Mouse (Mus musculus) right cerebral cortex, postnatal 14 days (tissue): ENCODE data around the gene Magi1.
A peak's percentile ranks its signal among the peaks of the same experiment; 100 is the strongest.

Source experiments
- DNase-seq: peaks from one replicate; pipeline ENCODE4 v3.0.0; 2022

Gene Magi1

DNA sequence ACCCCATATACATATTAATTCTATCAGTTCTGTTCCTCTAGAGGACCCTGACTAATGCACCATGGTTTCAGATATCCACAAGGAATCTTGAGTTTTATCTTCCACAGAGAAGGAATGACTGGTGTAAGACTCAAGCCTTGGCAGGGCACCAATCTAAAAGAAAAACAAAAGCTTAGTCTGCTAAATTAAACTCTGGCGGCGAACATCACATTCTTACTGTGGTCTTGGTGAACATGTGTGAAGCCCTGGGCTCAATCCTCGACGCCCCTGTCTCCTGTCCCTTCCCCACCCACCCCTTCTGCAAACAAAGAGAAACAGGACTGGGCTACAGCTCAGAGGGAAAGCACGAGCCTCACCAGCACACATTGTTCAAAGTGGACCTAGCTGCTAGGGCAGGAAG is 182.5 kb downstream of the Magi1 start:
- no peak for DNase-seq

DNA sequence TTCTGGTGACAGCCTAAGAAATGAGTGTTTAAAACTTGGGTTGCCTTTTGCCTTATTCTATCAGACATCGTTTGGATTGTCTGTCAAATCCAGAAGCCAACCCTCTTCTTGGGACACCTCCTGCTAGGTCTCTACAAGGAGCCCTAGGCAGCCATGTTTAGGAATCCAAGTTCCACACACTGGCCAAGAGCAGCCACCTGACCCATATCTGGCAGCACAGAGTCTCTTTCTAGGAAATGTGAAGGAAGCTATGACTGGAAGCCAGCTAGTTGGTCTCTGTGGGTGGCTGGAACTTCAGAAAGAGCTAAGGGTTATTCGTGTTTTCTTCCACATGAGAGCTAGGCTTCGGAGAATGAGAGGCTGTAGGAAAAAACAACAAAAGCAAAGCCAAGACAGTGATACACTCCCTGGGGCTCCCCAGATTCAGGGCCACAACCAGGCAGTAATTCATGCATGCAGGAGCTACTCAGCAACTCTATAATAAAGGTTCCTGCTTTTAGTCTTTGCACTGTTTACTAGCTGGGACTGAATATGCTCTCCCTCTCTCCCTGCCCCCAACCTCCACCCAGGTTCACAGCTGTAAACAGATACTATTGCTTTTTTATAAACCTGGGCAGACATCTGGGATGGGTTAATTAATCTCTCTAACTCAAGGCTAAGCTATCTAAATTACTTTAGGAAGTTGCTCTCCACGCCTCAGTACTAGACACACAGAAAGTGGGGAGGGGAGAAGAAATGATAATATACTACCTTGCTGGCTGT is 188.6 kb downstream of the Magi1 start:
- no peak for DNase-seq

- DNase-seq: no peak
Measured at GRCm38 (mm10) chr6:94092969-94093597, 190.6 kb downstream of the Magi1 start.

- DNase-seq: no peak
Measured at GRCm38 (mm10) chr6:94092500-94092899, 191.2 kb downstream of the Magi1 start.

- DNase-seq: no peak
Measured at GRCm38 (mm10) chr6:94086855-94087254, 196.9 kb downstream of the Magi1 start.

DNA sequence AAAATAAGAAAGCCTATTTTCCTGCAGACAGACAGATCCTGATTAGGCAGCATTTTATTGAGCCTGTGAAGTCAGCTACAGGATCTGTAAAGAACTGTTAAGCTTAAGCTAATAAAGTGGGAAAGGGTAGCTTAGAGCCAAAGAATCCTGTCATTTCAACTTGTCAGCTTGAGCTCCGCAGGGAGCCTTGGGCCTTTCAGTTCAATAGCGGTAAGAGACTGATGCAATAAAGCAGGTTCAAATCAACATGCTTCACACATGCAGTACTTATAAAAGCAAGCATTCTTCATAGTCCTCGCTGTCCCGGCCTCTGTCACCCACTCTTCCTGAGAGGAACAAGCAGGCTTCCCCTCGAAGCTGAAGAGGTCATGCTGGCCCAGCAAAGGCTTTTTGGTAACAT is 199.0 kb downstream of the Magi1 start:
- DNase-seq: no peak

DNA sequence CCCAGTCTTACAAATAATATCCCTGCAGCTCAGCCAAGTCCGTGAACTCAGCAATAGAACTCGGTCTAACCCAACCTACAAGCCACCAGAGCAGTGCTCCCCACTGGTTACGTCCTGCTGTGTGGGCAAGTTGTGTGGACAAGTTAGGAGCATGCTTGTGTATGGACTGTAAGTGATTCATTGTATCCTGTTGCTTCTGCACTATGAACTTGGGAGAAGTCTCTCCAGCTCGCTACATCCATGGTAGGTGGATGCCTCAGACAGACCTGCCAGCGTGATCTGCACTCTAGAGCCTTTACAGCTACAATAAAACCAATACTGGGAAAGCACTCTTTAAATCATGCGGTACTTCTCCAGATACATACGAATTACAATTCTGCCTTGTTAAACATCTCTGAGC is 200.3 kb downstream of the Magi1 start:
- DNase-seq: no peak

DNA sequence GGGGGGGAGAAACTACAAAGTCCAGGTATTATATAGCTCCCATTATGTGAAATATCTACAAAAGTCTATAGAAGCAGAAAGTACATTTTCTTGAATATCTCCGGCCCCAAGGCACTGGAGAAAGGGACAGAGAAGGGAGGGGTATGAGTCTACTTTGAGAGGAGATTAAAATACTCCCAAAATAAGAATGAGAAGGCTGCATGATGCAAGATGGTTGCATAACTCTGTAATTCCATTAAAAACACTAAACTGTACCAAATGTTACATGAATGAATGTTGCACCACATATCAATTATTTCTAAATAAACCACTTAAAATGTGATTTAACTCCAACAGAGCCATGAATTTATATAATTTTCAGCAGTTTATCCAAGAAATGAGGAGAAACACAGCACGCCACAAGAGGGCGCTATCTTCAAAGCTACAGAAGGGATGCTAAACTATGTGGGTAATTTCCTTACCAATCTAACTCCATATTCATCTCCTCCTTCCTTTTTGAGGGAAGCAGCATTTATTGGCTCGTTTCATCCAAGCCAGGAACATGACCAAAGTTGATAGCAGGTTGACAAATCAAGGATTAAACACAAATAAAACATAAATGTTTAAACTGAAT is 202.7 kb downstream of the Magi1 start:
- DNase-seq: peak; percentile 78

GRCm38 (mm10) chr6:94078934-94079333 is 204.8 kb downstream of the Magi1 start:
- DNase-seq: no peak

- no peak for DNase-seq
Measured at GRCm38 (mm10) chr6:94077013-94077412, 206.7 kb downstream of the Magi1 start.

DNA sequence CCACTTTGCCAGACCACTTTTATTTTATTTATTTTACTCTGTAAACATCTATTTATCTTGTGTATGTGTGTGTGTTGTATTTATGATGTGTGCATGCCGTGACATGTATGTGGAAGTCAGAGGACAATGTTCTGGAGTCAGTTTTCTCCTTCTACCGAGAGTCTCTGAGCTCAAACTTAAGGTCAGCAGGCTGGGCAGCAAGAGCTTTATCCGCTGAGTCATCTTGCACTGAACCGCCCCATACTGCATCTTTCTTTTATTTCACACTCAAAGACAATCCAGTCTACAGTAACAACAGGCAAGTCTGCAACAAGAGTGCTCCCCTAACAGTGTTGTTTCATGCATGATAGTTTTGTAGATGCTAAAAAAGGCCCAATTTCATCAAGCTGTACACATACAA is 207.7 kb downstream of the Magi1 start:
- no peak for DNase-seq

GRCm38 (mm10) chr6:94075228-94075627 is 208.5 kb downstream of the Magi1 start:
- no peak for DNase-seq

DNA sequence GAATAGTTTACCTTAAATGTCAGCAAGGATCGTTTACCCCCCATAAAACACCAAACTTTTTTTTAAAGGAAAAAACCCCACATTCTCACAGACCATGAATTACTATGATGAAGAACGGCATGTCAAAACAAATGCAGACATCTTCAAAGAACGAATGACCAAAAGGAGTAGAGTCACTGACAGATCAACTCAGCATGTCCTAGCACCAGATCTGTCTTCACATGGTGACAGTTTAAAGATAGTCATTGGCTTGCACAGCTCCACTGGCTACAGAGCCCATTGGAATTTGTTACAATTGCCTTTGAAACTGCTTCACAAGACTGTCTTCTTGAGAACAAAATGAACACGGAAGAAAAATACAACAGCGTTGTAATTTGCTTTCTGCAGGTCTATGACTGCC is 212.0 kb downstream of the Magi1 start:
- no peak for DNase-seq

DNA sequence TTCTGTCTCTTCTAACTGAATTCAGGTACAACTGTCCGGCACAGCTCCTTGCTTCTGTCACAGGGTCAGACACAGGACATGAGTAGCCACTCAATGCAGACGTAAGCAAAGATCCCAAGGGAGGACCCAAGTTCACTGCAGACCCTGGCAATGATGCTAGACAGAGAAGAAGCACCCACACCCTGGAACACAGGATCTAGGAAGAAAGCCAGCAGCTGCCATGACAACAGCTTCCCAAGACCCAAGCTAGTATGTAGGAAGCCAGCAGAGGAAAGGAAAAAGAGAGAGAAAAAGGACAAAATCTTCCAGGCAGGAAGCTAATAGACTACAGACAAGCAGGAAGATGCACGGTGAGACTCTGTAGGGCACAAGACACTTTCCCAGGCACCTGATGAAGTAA is 213.0 kb downstream of the Magi1 start:
- peak; percentile 48 for DNase-seq

DNA sequence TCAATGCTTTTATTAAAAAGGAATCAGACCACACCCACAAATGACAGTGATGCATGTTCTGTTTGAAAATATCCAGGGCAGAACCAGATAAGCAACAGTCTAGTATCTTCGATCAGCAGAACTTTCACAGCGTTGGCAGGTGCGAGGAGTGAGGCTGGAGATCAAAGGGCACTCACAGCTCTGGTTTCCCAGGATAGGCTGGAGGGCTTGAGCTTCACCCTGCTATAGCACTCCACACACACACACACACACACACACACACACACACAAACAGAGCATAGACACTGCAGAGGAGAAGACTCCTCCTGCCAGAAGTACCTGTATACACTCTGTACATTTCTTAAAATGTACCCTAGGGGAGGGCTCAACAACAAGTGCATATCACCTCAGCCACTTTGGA is 214.3 kb downstream of the Magi1 start:
- no peak for DNase-seq

GRCm38 (mm10) chr6:94067741-94068450 is 215.8 kb downstream of the Magi1 start:
- DNase-seq: no peak

DNA sequence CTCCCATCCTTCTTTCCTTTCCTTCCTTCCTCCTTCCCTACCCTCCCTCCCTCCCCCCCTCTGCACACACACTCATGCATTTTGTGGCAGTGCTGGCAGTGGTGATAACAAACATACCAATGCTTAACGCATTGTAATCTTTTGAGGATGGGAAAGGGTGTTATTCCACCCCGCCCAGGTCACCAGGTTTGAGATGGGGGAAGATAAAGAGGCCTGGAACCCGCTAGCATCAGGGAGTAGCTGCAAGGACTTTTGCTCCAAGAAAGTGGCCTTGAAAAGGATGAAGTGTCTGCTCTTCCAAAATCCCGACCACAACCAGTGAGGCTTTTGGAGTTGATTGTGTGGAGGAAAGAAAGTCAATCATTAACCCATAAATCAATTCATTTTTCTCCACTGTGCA is 218.9 kb downstream of the Magi1 start:
- no peak for DNase-seq

DNA sequence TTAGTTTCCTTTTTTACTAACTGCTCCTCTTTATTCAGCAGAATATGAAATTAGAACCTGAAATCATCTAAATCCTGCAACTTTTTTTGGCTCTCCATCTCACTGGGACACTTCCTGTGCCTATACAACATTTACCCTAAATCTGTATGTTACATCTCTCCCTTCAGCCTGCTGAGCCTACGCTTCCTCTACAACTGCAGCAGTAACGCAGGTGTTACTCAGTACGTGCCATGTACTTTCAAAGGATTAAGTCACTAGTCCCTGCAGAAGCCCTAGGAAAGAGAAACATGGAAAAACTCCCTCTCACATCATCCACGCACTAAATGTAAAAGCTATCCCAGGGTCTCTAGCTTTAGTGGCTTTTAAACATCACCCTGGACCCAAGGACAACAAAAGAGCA is 220.2 kb downstream of the Magi1 start:
- no peak for DNase-seq

DNA sequence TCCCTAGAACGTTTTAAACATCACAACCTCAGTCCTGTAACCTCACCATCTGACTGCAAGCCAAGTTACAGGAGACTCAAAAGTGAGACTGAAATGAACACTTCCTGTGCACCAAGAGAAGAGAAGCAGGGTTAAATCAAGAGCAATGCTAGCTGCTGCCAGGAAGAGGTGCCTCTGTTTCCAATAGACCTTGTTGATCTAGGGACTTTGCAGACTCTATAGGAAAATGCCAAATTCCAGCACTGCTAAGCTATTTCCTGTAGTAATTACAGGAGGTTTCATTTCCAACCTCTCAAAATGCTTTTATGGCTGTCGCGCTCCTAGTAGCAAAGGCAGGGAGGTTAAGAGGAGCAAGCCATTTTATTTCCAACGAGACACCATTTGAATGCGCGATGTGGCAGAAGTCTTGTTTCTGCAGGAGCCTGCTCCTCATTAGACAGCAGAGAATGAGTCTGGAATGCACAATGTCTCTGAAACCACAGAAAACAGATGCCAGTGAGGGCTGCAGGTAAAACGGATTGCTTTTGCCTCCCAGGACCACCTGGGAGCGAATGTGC is 222.2 kb downstream of the Magi1 start:
- DNase-seq: no peak

- no peak for DNase-seq
Measured at GRCm38 (mm10) chr6:94060621-94061213, 223.0 kb downstream of the Magi1 start.

DNA sequence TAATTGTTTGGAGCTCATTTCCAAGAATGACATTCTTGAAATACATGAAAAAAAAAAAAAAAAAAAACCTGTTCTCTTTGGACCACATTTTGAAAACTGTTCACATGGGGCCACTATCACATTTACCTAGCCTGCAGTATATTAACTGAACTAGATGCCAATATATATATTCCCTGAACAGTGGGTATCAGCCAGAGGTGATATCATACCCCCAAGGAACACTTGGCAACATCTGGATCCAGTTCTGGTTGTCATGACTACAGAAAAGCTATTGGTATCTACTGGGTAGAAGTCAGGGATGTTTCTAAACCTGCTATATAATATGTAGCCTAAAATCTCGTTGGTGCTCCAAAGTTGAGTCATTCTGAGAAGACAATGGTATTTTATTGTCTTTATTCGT is 224.6 kb downstream of the Magi1 start:
- DNase-seq: no peak

- peak; percentile 68 for DNase-seq
Measured at GRCm38 (mm10) chr6:94053920-94054319, 229.8 kb downstream of the Magi1 start.

DNA sequence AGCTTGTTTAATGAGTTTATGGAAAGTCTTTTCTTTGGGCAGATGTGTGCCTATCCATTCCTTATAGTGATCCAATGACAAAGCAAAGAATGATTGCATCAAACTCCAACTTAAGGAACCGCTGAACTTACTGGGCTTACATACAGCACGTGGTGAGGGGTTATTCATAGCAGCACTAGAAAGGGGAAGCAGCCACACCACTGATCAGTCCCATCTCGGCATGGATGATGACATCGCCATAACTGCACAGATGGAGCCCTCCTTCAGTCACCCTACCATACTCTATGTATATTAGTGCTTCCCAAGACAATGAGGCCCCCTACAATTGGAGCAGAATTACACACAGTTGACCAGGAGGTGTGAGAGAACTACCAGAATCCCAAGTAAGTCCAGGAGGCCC is 238.5 kb downstream of the Magi1 start:
- DNase-seq: no peak
